Mouse (Mus musculus): ENCODE data around the gene Vcp.

Vcp gene

GRCm38 (mm10) chr4:43000141-43000986, at the start of gene Vcp:
Gene Vcp (minus strand): TSS chr4:43000507.
- DNase-seq (ENCODE audit: low spot score in 2 of 2) = peak; percentile 98 to 99

GRCm38 (mm10) chr4:43047231-43047630, 46.9 kb upstream of the Vcp start:
- peak; percentile 49 to 77 for DNase-seq (ENCODE audit: low spot score in 2 of 2)

GRCm38 (mm10) chr4:43046607-43047006, 46.3 kb upstream of the Vcp start:
- no peak for DNase-seq (ENCODE audit: low spot score in 2 of 2)

- peak; percentile 69 to 72 for DNase-seq (ENCODE audit: low spot score in 2 of 2)
Measured at GRCm38 (mm10) chr4:43045659-43046302, 45.5 kb upstream of the Vcp start, which contains the start of gene Fam214b. Gene Fam214b (minus strand): TSS chr4:43046220.

- DNase-seq (ENCODE audit: low spot score in 2 of 2) = no peak
Measured at GRCm38 (mm10) chr4:43045285-43045658, 45.0 kb upstream of the Vcp start.

- DNase-seq (ENCODE audit: low spot score in 2 of 2) = no peak
Measured at GRCm38 (mm10) chr4:43044673-43045072, 44.4 kb upstream of the Vcp start.

GRCm38 (mm10) chr4:43043644-43044357, 43.5 kb upstream of the Vcp start:
- peak; percentile 43 to 44 for DNase-seq (ENCODE audit: low spot score in 2 of 2)

- no peak for DNase-seq (ENCODE audit: low spot score in 2 of 2)
Measured at GRCm38 (mm10) chr4:43040881-43041547, 40.7 kb upstream of the Vcp start.

GRCm38 (mm10) chr4:43040114-43040572, 39.8 kb upstream of the Vcp start:
- peak; percentile 86 for DNase-seq (ENCODE audit: low spot score in 2 of 2)

GRCm38 (mm10) chr4:43039609-43040008, 39.3 kb upstream of the Vcp start:
- DNase-seq (ENCODE audit: low spot score in 2 of 2) = no peak

- no peak for DNase-seq (ENCODE audit: low spot score in 2 of 2)
Measured at GRCm38 (mm10) chr4:43038567-43039495, 38.5 kb upstream of the Vcp start.

GRCm38 (mm10) chr4:43037860-43038566, 37.7 kb upstream of the Vcp start:
- DNase-seq (ENCODE audit: low spot score in 2 of 2) = no peak

- DNase-seq (ENCODE audit: low spot score in 2 of 2) = no peak
Measured at GRCm38 (mm10) chr4:43036356-43036755, 36.0 kb upstream of the Vcp start.

GRCm38 (mm10) chr4:43035851-43036250, 35.5 kb upstream of the Vcp start:
- DNase-seq (ENCODE audit: low spot score in 2 of 2) = no peak

GRCm38 (mm10) chr4:43033481-43033880, 33.2 kb upstream of the Vcp start:
- DNase-seq (ENCODE audit: low spot score in 2 of 2) = no peak

- no peak for DNase-seq (ENCODE audit: low spot score in 2 of 2)
Measured at GRCm38 (mm10) chr4:43032501-43032900, 32.2 kb upstream of the Vcp start.

- DNase-seq (ENCODE audit: low spot score in 2 of 2) = peak; percentile 88 to 89
Measured at GRCm38 (mm10) chr4:43031237-43031995, 31.1 kb upstream of the Vcp start, which contains the start of gene Stoml2. Gene Stoml2 (minus strand): TSS chr4:43031710.

- DNase-seq (ENCODE audit: low spot score in 2 of 2) = no peak
Measured at GRCm38 (mm10) chr4:43030780-43031230, 30.5 kb upstream of the Vcp start.

GRCm38 (mm10) chr4:43030352-43030751, 30.0 kb upstream of the Vcp start:
- no peak for DNase-seq (ENCODE audit: low spot score in 2 of 2)

Measured in thymus, postnatal 10 days (tissue).